Mouse (Mus musculus): ENCODE data around the gene Cacnb4.
A peak's percentile ranks its signal among the peaks of the same experiment; 100 is the strongest.

The Cacnb4 gene

GRCm38 (mm10) chr2:52603935-52604650 is 72.5 kb downstream of the Cacnb4 start:
- DNase-seq: no peak

GRCm38 (mm10) chr2:52603421-52603820 is 73.2 kb downstream of the Cacnb4 start:
- DNase-seq: no peak

- no peak for DNase-seq
Observed at GRCm38 (mm10) chr2:52602921-52603320, 73.7 kb downstream of the Cacnb4 start.

GRCm38 (mm10) chr2:52602228-52602627 is 74.4 kb downstream of the Cacnb4 start:
- DNase-seq: no peak

- DNase-seq: no peak
Observed at GRCm38 (mm10) chr2:52597511-52597910, 79.1 kb downstream of the Cacnb4 start.

- no peak for DNase-seq
Observed at GRCm38 (mm10) chr2:52593814-52594213, 82.8 kb downstream of the Cacnb4 start.

- no peak for DNase-seq
Observed at GRCm38 (mm10) chr2:52593260-52593659, 83.4 kb downstream of the Cacnb4 start.

GRCm38 (mm10) chr2:52590970-52591347 is 85.7 kb downstream of the Cacnb4 start:
- DNase-seq: peak; percentile 78

- no peak for DNase-seq
Observed at GRCm38 (mm10) chr2:52590340-52590969, 86.2 kb downstream of the Cacnb4 start.

GRCm38 (mm10) chr2:52589514-52589913 is 87.1 kb downstream of the Cacnb4 start:
- no peak for DNase-seq

- no peak for DNase-seq
Observed at GRCm38 (mm10) chr2:52585384-52585783, 91.2 kb downstream of the Cacnb4 start.

GRCm38 (mm10) chr2:52581132-52581781 is 95.4 kb downstream of the Cacnb4 start:
- no peak for DNase-seq

GRCm38 (mm10) chr2:52580697-52581096 is 95.9 kb downstream of the Cacnb4 start:
- peak; percentile 49 for DNase-seq

GRCm38 (mm10) chr2:52578846-52579245 is 97.8 kb downstream of the Cacnb4 start:
- peak; percentile 47 for DNase-seq

- DNase-seq: no peak
Observed at GRCm38 (mm10) chr2:52577700-52578099, 98.9 kb downstream of the Cacnb4 start.

- no peak for DNase-seq
Observed at GRCm38 (mm10) chr2:52576546-52576945, 100.1 kb downstream of the Cacnb4 start.

- peak; percentile 26 for DNase-seq
Observed at GRCm38 (mm10) chr2:52575637-52576175, 100.9 kb downstream of the Cacnb4 start.

GRCm38 (mm10) chr2:52574929-52575328 is 101.7 kb downstream of the Cacnb4 start:
- no peak for DNase-seq

- no peak for DNase-seq
Observed at GRCm38 (mm10) chr2:52572221-52572620, 104.4 kb downstream of the Cacnb4 start.

GRCm38 (mm10) chr2:52571339-52571968 is 105.2 kb downstream of the Cacnb4 start:
- DNase-seq: no peak

GRCm38 (mm10) chr2:52570781-52571180 is 105.8 kb downstream of the Cacnb4 start:
- no peak for DNase-seq

GRCm38 (mm10) chr2:52570171-52570570 is 106.5 kb downstream of the Cacnb4 start:
- DNase-seq: no peak

- DNase-seq: no peak
Observed at GRCm38 (mm10) chr2:52568131-52568530, 108.5 kb downstream of the Cacnb4 start.
